Mouse (Mus musculus): ENCODE measurements at regions not wholly inside any gene's neighbourhood (a gene's known extent, or its start where the extent isn't known, plus 50 kb on each side); places are given as distances from the start of the nearest gene placed in this dataset.

DNA sequence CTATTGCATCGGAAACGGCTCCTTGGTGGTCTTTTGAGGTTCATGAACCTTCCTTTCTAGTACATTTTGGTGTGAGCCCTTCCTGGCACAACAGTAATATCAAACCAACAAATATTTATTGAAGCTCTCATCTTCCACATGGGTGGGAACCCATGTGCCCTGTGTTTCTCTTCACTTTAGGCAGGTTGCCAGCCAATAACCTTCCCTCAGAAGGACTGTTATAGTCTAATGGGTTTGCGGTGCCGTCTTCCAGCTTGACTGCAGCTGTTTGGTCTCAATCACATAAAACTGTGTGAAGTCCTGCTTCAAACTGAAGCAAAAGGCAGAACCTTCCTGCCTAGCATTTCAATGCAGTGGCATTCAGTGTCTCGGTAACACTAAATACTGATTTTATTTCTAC lies 69.4 kb upstream of the Irak1bp1 start:
- H3K9ac ChIP-seq (replicated peaks), result no peak overlapping the region
- H3K4me1 ChIP-seq (ENCODE audit: insufficient read depth), result no peaks in the 10 kb centered on the region
- ATAC-seq (no peak), DNase-seq (no peak)
- H3K36me3 ChIP-seq (replicated peaks; ENCODE audit: insufficient read depth, low read length), result no peaks in the 10 kb centered on the region
- TF ChIP-seq EP300 (IDR thresholded peaks at IDR 0.05; ENCODE audit: low read depth) (no peak), CTCF (IDR thresholded peaks at IDR 0.05; ENCODE audit: low read depth) (no peak)
- no peak overlapping the region for H3K4me2 ChIP-seq (ENCODE audit: low read depth, low read length)
- H3K27me3 ChIP-seq (ENCODE audit: insufficient read depth, low read length), result no peaks in the 10 kb centered on the region
- no peak overlapping the region for H3K4me3 ChIP-seq (ENCODE audit: low read depth, low read length)
- WGBS (ENCODE audit: insufficient replicate concordance), result 79% methylated on average over 5 of the region's 5 CpGs
- no peak overlapping the region for H3K27ac ChIP-seq (ENCODE audit: low read depth)
- no peaks in the 10 kb centered on the region for H3K9me3 ChIP-seq (ENCODE audit: low read length)

DNA sequence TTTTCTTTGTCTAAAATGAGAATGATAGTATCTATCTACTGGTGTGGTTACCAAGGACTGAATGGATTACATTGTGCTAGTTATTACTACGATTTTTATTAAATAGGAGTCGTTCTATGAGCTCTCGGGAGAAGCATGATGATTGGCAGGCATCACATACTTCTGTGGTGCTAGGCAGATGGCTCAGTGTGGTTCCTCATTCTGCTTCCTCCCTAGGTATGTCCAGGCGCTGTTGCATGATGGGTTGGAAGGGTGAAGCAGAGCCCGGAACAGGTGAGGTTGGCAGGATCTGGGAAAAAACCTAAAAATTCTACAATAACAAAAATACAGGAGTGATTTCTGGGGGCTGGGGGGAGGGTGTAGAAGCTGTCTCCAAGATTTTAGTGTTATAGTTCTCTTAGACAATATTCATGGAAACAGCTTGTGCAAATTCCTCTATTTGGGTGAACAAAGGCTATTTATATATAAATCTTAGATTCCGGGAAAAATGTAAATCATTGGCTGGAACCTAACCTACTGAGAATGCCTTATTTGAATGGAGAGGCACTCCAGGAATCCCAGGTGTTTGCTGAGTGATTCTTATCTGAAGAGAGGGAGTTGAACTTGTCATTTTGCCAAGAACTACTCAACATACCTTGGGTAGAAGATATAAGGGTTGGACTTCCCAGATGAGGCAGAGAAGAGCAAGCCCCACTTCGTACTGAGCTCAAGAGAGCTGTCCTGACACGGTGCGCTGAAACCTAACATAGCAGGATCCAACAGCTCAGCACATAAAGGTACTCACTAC lies 68.5 kb upstream of the Irak1bp1 start:
- WGBS (ENCODE audit: insufficient replicate concordance), result 69% methylated on average over 9 of the region's 9 CpGs
- no peak for TF ChIP-seq EP300 (IDR thresholded peaks at IDR 0.05; ENCODE audit: low read depth)
- TF ChIP-seq CTCF (IDR thresholded peaks at IDR 0.05; ENCODE audit: low read depth), result no peak
- H3K4me2 ChIP-seq (ENCODE audit: low read depth, low read length), result no peak overlapping the region
- no peak for DNase-seq
- no peaks in the 10 kb centered on the region for H3K4me1 ChIP-seq (ENCODE audit: insufficient read depth)
- no peaks in the 10 kb centered on the region for H3K27me3 ChIP-seq (ENCODE audit: insufficient read depth, low read length)
- no peak overlapping the region for H3K4me3 ChIP-seq (ENCODE audit: low read depth, low read length)
- ATAC-seq, result no peak
- H3K27ac ChIP-seq (ENCODE audit: low read depth), result no peak overlapping the region
- H3K9me3 ChIP-seq (ENCODE audit: low read length), result no peaks in the 10 kb centered on the region
- H3K9ac ChIP-seq (replicated peaks), result no peak overlapping the region
- no peaks in the 10 kb centered on the region for H3K36me3 ChIP-seq (replicated peaks; ENCODE audit: insufficient read depth, low read length)

DNA sequence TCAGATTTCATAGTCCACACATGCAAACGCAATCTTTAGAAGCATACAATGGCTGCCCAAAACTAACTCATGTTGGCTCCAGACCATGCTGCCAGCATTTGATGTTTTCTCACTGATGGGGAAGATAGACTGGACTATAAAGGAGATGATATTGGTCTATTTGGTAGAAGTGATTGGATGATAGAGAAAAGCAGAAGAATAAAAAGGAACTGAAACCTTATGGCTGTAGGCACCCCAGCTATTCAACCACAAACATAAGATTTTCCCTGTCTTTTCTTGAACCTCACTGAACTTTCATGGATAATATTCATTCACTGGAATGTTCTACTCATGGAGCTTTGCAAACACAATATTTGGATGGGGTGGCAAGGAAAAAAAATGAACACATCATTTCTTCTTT lies 65.7 kb upstream of the Irak1bp1 start:
- H3K27me3 ChIP-seq (ENCODE audit: insufficient read depth, low read length), result no peaks in the 10 kb centered on the region
- no peak for DNase-seq
- 70% methylated on average over 1 of the region's 1 CpGs for WGBS (ENCODE audit: insufficient replicate concordance)
- ATAC-seq, result no peak
- H3K4me2 ChIP-seq (ENCODE audit: low read depth, low read length), result no peak overlapping the region
- H3K9ac ChIP-seq (replicated peaks), result no peak overlapping the region
- no peaks in the 10 kb centered on the region for H3K9me3 ChIP-seq (ENCODE audit: low read length)
- TF ChIP-seq CTCF (IDR thresholded peaks at IDR 0.05; ENCODE audit: low read depth), result no peak
- no peak for TF ChIP-seq EP300 (IDR thresholded peaks at IDR 0.05; ENCODE audit: low read depth)
- H3K4me1 ChIP-seq (ENCODE audit: insufficient read depth), result no peaks in the 10 kb centered on the region
- no peaks in the 10 kb centered on the region for H3K36me3 ChIP-seq (replicated peaks; ENCODE audit: insufficient read depth, low read length)
- H3K4me3 ChIP-seq (ENCODE audit: low read depth, low read length), result no peak overlapping the region
- no peak overlapping the region for H3K27ac ChIP-seq (ENCODE audit: low read depth)

Data from liver, postnatal 0 days (tissue).